Mouse (Mus musculus) gastrocnemius, postnatal 14 days (tissue): ENCODE measurements around the gene Serpinb9. TPM values are rescaled to one million over a fixed set of nuclear protein-coding genes. Genes with fewer than 3 reads are reported as not detected.
A peak's percentile ranks its signal among the peaks of the same experiment; 100 is the strongest.
"Not testable (repeated sequence)": the region's sequence is repeated elsewhere in the genome, so short reads cannot be mapped to it uniquely, and the experiment has no call there.

ENCODE experiments used
- DNase-seq: peaks from one replicate; pipeline ENCODE4 v3.0.0; 2021; ENCODE audit warnings: mixed read lengths
- intact Hi-C: fragments of 180-260 bp; cut with DNase I; formaldehyde crosslinking; loops from one replicate; pipeline ENCODE4 v1.15.1; 2025; ENCODE audit warnings: low total_unique reads
- total RNA-seq, 2 experiments: library from RNA; stranded (reverse); gene quantifications; 2 replicates each; pipeline ENCODE4 v1.2.3; 2021

The Serpinb9 gene
- total RNA-seq, 2 experiments from 2014 or later, result 2.5 to 2.7 TPM

GRCm38 (mm10) chr13:32993894-32994242 lies 9.2 kb upstream of the Serpinb9 start:
- no peak for DNase-seq
- intact Hi-C loops, result no loop called here

- no peak for DNase-seq
- intact Hi-C loops, result no loop called here
Measured at GRCm38 (mm10) chr13:32995051-32995450, 8.0 kb upstream of the Serpinb9 start.

- no peak for DNase-seq
- intact Hi-C loops, result no loop called here
Measured at GRCm38 (mm10) chr13:33001341-33001740, 1.7 kb upstream of the Serpinb9 start.

GRCm38 (mm10) chr13:33003523-33004413 lies 718 bp downstream of the Serpinb9 start:
- no peak for DNase-seq
- intact Hi-C loops, result no loop called here

GRCm38 (mm10) chr13:33004414-33005105 lies 1.5 kb downstream of the Serpinb9 start:
- intact Hi-C loops, result no loop called here
- peak; percentile 81 for DNase-seq

GRCm38 (mm10) chr13:33005501-33006075 lies 2.5 kb downstream of the Serpinb9 start:
- no peak for DNase-seq
- intact Hi-C loops, result no loop called here

- DNase-seq, result no peak
- intact Hi-C loops, result no loop called here
Measured at GRCm38 (mm10) chr13:33006555-33006954, 3.5 kb downstream of the Serpinb9 start.

- intact Hi-C loops, result no loop called here
Measured at GRCm38 (mm10) chr13:33012395-33012794, 9.3 kb downstream of the Serpinb9 start.

GRCm38 (mm10) chr13:33013271-33013670 lies 10.2 kb downstream of the Serpinb9 start:
- no peak for DNase-seq
- intact Hi-C loops, result no loop called here

More at GRCm38 (mm10) chr13:33012395-33012794, 9.3 kb downstream of the Serpinb9 start:
- DNase-seq, result no peak

- DNase-seq, result no peak
Measured at GRCm38 (mm10) chr13:33022371-33022770, 19.3 kb downstream of the Serpinb9 start.

GRCm38 (mm10) chr13:33026427-33027057 lies 23.5 kb downstream of the Serpinb9 start:
- intact Hi-C loops, result no loop called here

More at GRCm38 (mm10) chr13:33022371-33022770, 19.3 kb downstream of the Serpinb9 start:
- intact Hi-C loops, result no loop called here

GRCm38 (mm10) chr13:33027244-33027643 lies 24.2 kb downstream of the Serpinb9 start, which contains the start of gene Serpinb9b:
TSS of gene Serpinb9b (plus strand) at chr13:33027416.
- intact Hi-C loops, result no loop called here

More at GRCm38 (mm10) chr13:33026427-33027057, 23.5 kb downstream of the Serpinb9 start:
- no peak for DNase-seq

GRCm38 (mm10) chr13:33028146-33028545 lies 25.1 kb downstream of the Serpinb9 start:
- DNase-seq, result no peak
- intact Hi-C loops, result no loop called here

More at GRCm38 (mm10) chr13:33027244-33027643, 24.2 kb downstream of the Serpinb9 start, which contains the start of gene Serpinb9b:
- no peak for DNase-seq

- intact Hi-C loops, result no loop called here
- no peak for DNase-seq
Measured at GRCm38 (mm10) chr13:33028550-33028949, 25.5 kb downstream of the Serpinb9 start.

GRCm38 (mm10) chr13:33029478-33029877 lies 26.4 kb downstream of the Serpinb9 start:
- intact Hi-C loops, result not testable (repeated sequence)

GRCm38 (mm10) chr13:33030281-33030680 lies 27.2 kb downstream of the Serpinb9 start:
- intact Hi-C loops, result no loop called here
- DNase-seq, result no peak

More at GRCm38 (mm10) chr13:33029478-33029877, 26.4 kb downstream of the Serpinb9 start:
- not testable (repeated sequence) for DNase-seq

- DNase-seq, result no peak
- intact Hi-C loops, result no loop called here
Measured at GRCm38 (mm10) chr13:33035506-33035905, 32.5 kb downstream of the Serpinb9 start.

GRCm38 (mm10) chr13:33043542-33043941 lies 40.5 kb downstream of the Serpinb9 start:
- no peak for DNase-seq
- intact Hi-C loops, result no loop called here

- DNase-seq, result no peak
- intact Hi-C loops, result no loop called here
Measured at GRCm38 (mm10) chr13:33047234-33047633, 44.2 kb downstream of the Serpinb9 start.
